Mouse (Mus musculus) CH12.LX (cell line): ENCODE results near the gene Igsf8. TPM values are rescaled to one million over a fixed set of nuclear protein-coding genes. Genes with fewer than 3 reads are reported as not detected.
A peak's percentile ranks its signal among the peaks of the same experiment; 100 is the strongest.

Experiments used
- DNase-seq: peaks from one replicate; pipeline ENCODE4 v3.0.0-alpha.2; 2013; ENCODE audit errors: extremely low read depth
- H3K27ac ChIP-seq: 2 replicates; pipeline ENCODE4 v1.5.1; 2012; ENCODE audit warnings: low read depth, mild to moderate bottlenecking, control low read depth, moderate library complexity; ENCODE audit not compliant: insufficient read depth
- H3K27me3 ChIP-seq: replicated peaks from 2 replicates; pipeline ENCODE3; 2012; ENCODE audit warnings: inconsistent platforms
- H3K36me3 ChIP-seq, 2 experiments: replicated peaks in 1 of 2; 2 replicates each; pipeline versions ENCODE3 to v1.6.1; 2012; ENCODE audit warnings: inconsistent platforms in 1 of 2, low read length in 1 of 2, mild to moderate bottlenecking in 1 of 2, mixed read lengths in 1 of 2, moderate library complexity in 1 of 2; ENCODE audit not compliant: control insufficient read depth in 1 of 2, insufficient read depth in 1 of 2
- H3K4me1 ChIP-seq, 2 experiments: 2 replicates each; pipeline ENCODE4 v1.6.1; 2012; ENCODE audit warnings: inconsistent platforms in 1 of 2, moderate library complexity in 1 of 2; ENCODE audit not compliant: insufficient read depth in 2 of 2, control insufficient read depth in 1 of 2
- H3K4me2 ChIP-seq: 2 replicates; pipeline ENCODE4 v1.6.1; 2012; ENCODE audit warnings: low read depth, mild to moderate bottlenecking, control low read depth; ENCODE audit not compliant: poor library complexity, insufficient read depth, severe bottlenecking
- H3K4me3 ChIP-seq, 3 experiments: fragments of 150-350 bp in 1 of 3; sonication (generic) in 1 of 3; replicated peaks in 1 of 3; 2 replicates each; pipeline versions ENCODE3 to v1.5.1; 2011 to 2012; ENCODE audit warnings: low read depth in 2 of 3, low read length in 2 of 3, mild to moderate bottlenecking in 2 of 3, moderate library complexity in 2 of 3, control low read depth in 1 of 3, improper control_type of control experiment in 1 of 3, inconsistent platforms in 1 of 3, mixed read lengths in 1 of 3; ENCODE audit not compliant: poor library complexity in 1 of 3
- H3K79me2 ChIP-seq: replicated peaks from 2 replicates; pipeline ENCODE4 v1.6.1; 2012; ENCODE audit warnings: mild to moderate bottlenecking, moderate library complexity; ENCODE audit not compliant: control insufficient read depth, poor library complexity, insufficient read depth, severe bottlenecking; ENCODE audit errors: extremely low read depth
- H3K9ac ChIP-seq: 2 replicates; pipeline ENCODE4 v1.6.1; 2012; ENCODE audit warnings: low read depth, mild to moderate bottlenecking, control low read depth, moderate library complexity; ENCODE audit not compliant: insufficient read depth
- H3K9me3 ChIP-seq: replicated peaks from 2 replicates; pipeline ENCODE3; 2012; ENCODE audit warnings: low read length, inconsistent platforms, mixed read lengths
- CHD1 ChIP-seq: IDR thresholded peaks from 2 replicates; pipeline ENCODE4 v1.6.1; 2012; ENCODE audit warnings: low read depth, low read length, improper control_type of control experiment, inconsistent platforms
- CHD2 ChIP-seq: IDR thresholded peaks from 2 replicates; pipeline ENCODE4 v1.6.1; 2011; ENCODE audit warnings: low read length, improper control_type of control experiment
- ELF1 ChIP-seq: IDR thresholded peaks from 2 replicates; pipeline ENCODE4 v1.6.1; 2014; ENCODE audit warnings: low read depth, mild to moderate bottlenecking, inconsistent platforms, low read length, improper control_type of control experiment
- EP300 ChIP-seq: IDR thresholded peaks from 2 replicates; pipeline ENCODE4 v1.6.1; 2011; ENCODE audit warnings: low read length, improper control_type of control experiment
- JUND ChIP-seq: conservative IDR thresholded peaks from 2 replicates; pipeline ENCODE4 v1.6.1; 2011; ENCODE audit warnings: low read depth, low read length, improper control_type of control experiment
- KAT2A ChIP-seq: IDR thresholded peaks from 2 replicates; pipeline ENCODE4 v1.6.1; 2012; ENCODE audit warnings: low read length, improper control_type of control experiment, inconsistent platforms; ENCODE audit not compliant: insufficient replicate concordance
- MAX ChIP-seq: IDR thresholded peaks from 2 replicates; pipeline ENCODE4 v1.6.1; 2011; ENCODE audit warnings: low read length, improper control_type of control experiment
- MEF2A ChIP-seq: IDR thresholded peaks from 2 replicates; pipeline ENCODE4 v1.6.1; 2014; ENCODE audit warnings: low read depth, mild to moderate bottlenecking, inconsistent platforms, low read length, improper control_type of control experiment, borderline replicate concordance
- MYC ChIP-seq: IDR thresholded peaks from 2 replicates; pipeline ENCODE4 v1.6.1; 2011; ENCODE audit warnings: low read depth, mild to moderate bottlenecking, improper control_type of control experiment, low read length
- NELFE ChIP-seq: IDR thresholded peaks from 2 replicates; pipeline ENCODE4 v1.6.1; 2011; ENCODE audit warnings: low read depth, low read length, improper control_type of control experiment
- NRF1 ChIP-seq: IDR thresholded peaks from 2 replicates; pipeline ENCODE4 v1.6.1; 2014; ENCODE audit warnings: low read depth, mild to moderate bottlenecking, inconsistent platforms, low read length, improper control_type of control experiment, moderate library complexity
- POLR2A ChIP-seq: IDR thresholded peaks from 2 replicates; pipeline ENCODE4 v1.6.1; 2011; ENCODE audit warnings: low read depth, mild to moderate bottlenecking, improper control_type of control experiment, low read length
- POLR2AphosphoS2 ChIP-seq: IDR thresholded peaks from 2 replicates; pipeline ENCODE4 v1.6.1; 2011; ENCODE audit warnings: low read depth, low read length, improper control_type of control experiment
- RCOR1 ChIP-seq: conservative IDR thresholded peaks from 2 replicates; pipeline ENCODE4 v1.6.1; 2012; ENCODE audit warnings: low read depth, mild to moderate bottlenecking, inconsistent platforms, low read length, improper control_type of control experiment
- SMC3 ChIP-seq: IDR thresholded peaks from 2 replicates; pipeline ENCODE4 v1.6.1; 2011; ENCODE audit warnings: low read depth, low read length, improper control_type of control experiment
- TBP ChIP-seq: conservative IDR thresholded peaks from 2 replicates; pipeline ENCODE4 v1.6.1; 2011; ENCODE audit warnings: low read depth, low read length, improper control_type of control experiment
- UBTF ChIP-seq: IDR thresholded peaks from 2 replicates; pipeline ENCODE4 v1.6.1; 2012; ENCODE audit warnings: low read depth, mild to moderate bottlenecking, inconsistent platforms, low read length, improper control_type of control experiment, moderate library complexity
- USF2 ChIP-seq: conservative IDR thresholded peaks from 2 replicates; pipeline ENCODE4 v1.6.1; 2011; ENCODE audit warnings: low read depth, low read length, improper control_type of control experiment
- ZKSCAN1 ChIP-seq: IDR thresholded peaks from 2 replicates; pipeline ENCODE4 v1.6.1; 2012; ENCODE audit warnings: low read depth, inconsistent platforms, low read length, improper control_type of control experiment, borderline replicate concordance
- ZMIZ1 ChIP-seq: IDR thresholded peaks from 2 replicates; pipeline ENCODE4 v1.6.1; 2012; ENCODE audit warnings: low read depth, mild to moderate bottlenecking, inconsistent platforms, low read length, improper control_type of control experiment
- ZNF384 ChIP-seq: IDR thresholded peaks from 2 replicates; pipeline ENCODE4 v1.6.1; 2012; ENCODE audit warnings: low read depth, low read length, improper control_type of control experiment, inconsistent platforms
- dilution Hi-C: fragments of 300-500 bp; cut with MboI; formaldehyde crosslinking; loops from 2 replicates; pipeline ENCODE4 v1.14.3; 2020; ENCODE audit warnings: low sequenced_read_pairs; ENCODE audit not compliant: extremely low pct_unique_long_range_greater_than_20kb, extremely low pct_ligation_motif_present
- in situ Hi-C: fragments of 300-500 bp; cut with MboI; formaldehyde crosslinking; loops from 3 replicates; pipeline ENCODE4 v1.14.3; 2019; ENCODE audit warnings: low sequenced_read_pairs, low pct_ligation_motif_present, low pct_unique_long_range_greater_than_20kb, mixed read lengths
- polyA plus RNA-seq: library from polyadenylated mRNA; unstranded; fragments of >175 nt; gene quantifications from 2 replicates; pipeline ENCODE4 v1.2.1, GENCODE M21; 2012; ENCODE audit warnings: low read depth; ENCODE audit not compliant: insufficient read length
- total RNA-seq, 2 experiments: library from RNA; depleted of rRNA; stranded (reverse); fragments of 300-350 nt in 1 of 2; fragments of >200 nt in 1 of 2; gene quantifications; 2 replicates each; pipeline ENCODE4 v1.2.3; 2012 to 2014

The Igsf8 gene
- total and polyA plus RNA-seq, 3 experiments, result 7.4 to 37.0 (median 25.9) TPM

DNA sequence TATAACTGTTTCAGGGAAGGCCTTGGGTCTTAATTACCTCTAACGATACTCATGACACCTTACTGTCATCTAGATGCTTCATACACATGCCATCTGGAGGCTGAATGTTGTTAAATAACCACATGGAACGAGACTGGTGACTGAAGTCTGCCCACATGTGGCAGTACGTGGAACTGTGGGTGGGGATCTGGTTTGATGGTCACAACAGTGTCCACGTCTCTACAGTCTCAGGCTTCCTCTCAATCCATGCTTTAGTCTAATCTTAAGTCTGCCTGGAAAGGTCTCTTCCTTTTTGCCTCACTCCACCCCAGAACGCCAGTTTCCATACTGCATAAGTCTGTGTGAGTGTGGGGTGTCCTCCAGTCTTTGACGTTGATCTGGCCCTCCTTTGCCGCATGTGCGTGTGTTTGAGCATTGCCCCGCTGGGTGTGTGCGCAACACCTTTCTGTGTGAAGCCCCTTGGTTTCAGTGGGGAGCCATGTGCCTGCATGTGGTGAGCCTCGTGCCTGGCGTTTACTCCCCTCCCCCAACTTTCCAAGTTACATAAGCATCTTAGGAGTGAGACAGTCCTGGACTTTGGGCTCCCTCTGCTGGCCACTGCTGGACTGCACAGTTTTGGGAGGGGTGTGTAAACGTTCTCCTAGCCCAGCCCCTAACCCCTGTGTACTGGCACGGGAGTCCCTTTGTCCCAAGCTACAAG lies 48.4 kb downstream of the Igsf8 start (continued):
- TF ChIP-seq UBTF (no peak), MAX (peak; percentile 99), POLR2AphosphoS2 (no peak), CHD2 (peak; percentile 93), KAT2A (0 out of 2 replicates have a peak, but pooled peaks have one; percentile 53), ZKSCAN1 (no peak), ZNF384 (no peak), MEF2A (no peak; the same call in 1 of the 2 replicates), ELF1 (0 out of 2 replicates have a peak, but pooled peaks have one; percentile 28), EP300 (no peak; the same call in none of the 2 replicates), SMC3 (peak; percentile 86), POLR2A (peak; percentile 57; the same call in 1 of the 2 replicates), USF2 (no peak), CHD1 (no peak), NELFE (peak; percentile 65; the same call in 1 of the 2 replicates), JUND (peak; percentile 32)

DNA sequence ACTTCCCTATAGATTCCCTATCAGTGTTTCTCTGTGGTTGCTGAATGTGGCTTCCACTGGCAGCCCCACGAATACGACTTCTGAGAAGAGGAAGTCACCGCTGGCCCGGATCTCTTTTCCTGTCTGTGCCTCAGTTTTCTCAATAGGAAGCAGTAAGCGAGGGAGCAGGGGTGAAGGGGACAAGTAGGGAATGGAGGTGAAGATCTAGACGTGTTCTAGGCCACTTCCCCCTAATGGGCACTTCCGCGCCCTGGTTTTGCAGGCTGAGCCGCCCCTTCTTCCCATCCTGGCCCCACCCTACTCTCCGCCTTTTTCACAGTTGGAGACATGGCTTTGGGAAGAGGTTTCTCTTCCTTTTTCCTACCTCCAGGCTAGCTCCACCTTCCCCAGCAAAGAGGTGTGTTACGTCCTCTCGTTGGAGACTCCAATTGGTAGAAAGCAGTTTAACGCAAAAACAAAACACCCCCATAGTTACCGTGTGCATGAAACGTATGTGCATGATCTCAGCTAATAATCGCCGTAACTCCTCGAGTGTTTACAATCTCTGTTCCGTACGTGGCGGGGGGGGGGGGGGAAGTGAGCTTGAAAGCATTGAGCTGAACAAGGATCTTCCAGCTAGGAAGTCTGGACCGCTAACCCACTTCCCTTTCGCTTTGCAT lies 49.9 kb downstream of the Igsf8 start:
- TF ChIP-seq MEF2A, result no peak
- TF ChIP-seq TBP, result 0 out of 2 replicates have a peak, but pooled peaks have one; percentile 20
- TF ChIP-seq POLR2AphosphoS2, result no peak
- no peak for TF ChIP-seq NRF1
- TF ChIP-seq KAT2A, result 0 out of 2 replicates have a peak, but pooled peaks have one; percentile 13
- 0 out of 2 replicates have a peak, but pooled peaks have one; percentile 26 for TF ChIP-seq MYC
- TF ChIP-seq RCOR1, result 0 out of 2 replicates have a peak, but pooled peaks have one; percentile 45
- TF ChIP-seq POLR2A, result 0 out of 2 replicates have a peak, but pooled peaks have one; percentile 25
- peak; percentile 36; the same call in 1 of the 2 replicates for TF ChIP-seq ZMIZ1
- peak; percentile 71 for TF ChIP-seq ELF1
- in situ Hi-C loops, result loop anchor here (5.0 to 25.0 kb wide), 3 partner anchors 164 to 499 kb away; partner anchors contain the start of genes Dcaf8 and Vangl2
- dilution Hi-C loops, result no loop called here
- H3K27ac ChIP-seq, result peak overlapping the region; percentile 37
- no peaks in the 10 kb centered on the region for H3K79me2 ChIP-seq
- H3K9ac ChIP-seq, result peak overlapping the region; percentile 60
- H3K4me3 ChIP-seq, result peak overlapping the region; percentile 69 to 70 (median 70)
- H3K36me3 ChIP-seq, result peaks cover 0 to 7% of the 10 kb centered on the region in 2 experiments
- peak; percentile 54 for DNase-seq
- H3K4me2 ChIP-seq, result peak overlapping the region; percentile 90
- no peaks in the 10 kb centered on the region for H3K9me3 ChIP-seq
- no peaks in the 10 kb centered on the region for H3K27me3 ChIP-seq
- peaks cover 14 to 78% of the 10 kb centered on the region in 2 experiments for H3K4me1 ChIP-seq
